Mouse (Mus musculus) brain, adult 2 months (tissue): ENCODE measurements around the gene Maml2.

Experiments
- DNase-seq: peaks from one replicate; pipeline ENCODE4 v3.0.0; 2011; ENCODE audit warnings: low read depth, low spot score

Gene Maml2

GRCm38 (mm10) chr9:13565343-13566019, 267.7 kb downstream of the Maml2 start:
- DNase-seq = no peak

DNA sequence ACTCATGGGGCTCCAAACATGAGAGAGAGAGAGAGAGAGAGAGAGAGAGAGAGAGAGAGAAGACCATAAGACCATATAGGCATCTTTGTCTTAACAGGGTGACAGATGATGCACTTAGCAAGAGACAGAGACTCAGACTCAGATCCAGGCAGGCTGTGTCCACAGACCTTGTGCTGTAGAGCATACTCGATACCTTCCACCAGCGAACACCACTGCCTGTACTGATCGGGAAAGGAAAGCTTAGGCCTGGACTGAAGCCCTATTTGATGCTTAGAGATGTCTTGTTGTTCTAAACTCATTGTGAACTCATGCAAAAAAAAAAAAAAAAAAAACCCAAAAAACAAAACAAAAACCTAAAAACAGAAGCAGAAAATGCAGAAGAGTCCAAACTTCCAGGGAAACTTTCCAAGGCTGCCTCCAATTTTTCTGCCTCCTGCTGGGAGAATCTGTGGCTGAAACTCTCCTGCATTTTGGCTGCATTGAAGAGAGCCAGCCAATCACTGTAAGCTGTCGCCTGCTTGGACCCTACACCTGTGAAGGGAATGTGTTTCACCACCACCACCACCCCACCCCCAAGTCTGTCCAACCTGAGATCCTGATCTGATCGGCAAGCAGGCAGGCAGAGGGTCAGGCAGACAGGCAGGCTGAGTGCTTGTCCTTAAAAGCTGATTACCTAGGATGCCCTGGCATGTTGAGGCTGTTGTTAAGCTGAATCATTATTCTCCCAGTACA, 268.6 kb downstream of the Maml2 start:
- DNase-seq = peak; percentile 64

DNA sequence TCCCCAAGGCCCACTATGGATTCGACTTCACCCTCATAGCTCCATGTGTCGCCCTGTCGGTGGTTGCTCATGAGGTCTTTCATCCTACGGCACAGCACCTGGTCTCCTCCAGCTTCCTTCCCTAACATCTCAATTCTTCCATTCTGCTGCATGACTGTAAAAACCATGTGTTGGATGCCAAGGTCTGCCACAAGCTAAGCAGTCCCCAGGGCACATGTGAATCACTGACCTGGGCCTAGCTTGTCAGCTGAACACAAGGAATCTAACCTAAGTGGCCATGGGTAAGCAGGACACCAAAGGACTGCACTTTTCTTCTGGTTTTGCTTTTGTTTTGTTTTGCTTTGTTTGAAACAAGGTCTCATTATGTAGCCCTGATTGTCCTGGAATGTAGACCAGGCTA, 271.3 kb downstream of the Maml2 start:
- DNase-seq = no peak

- DNase-seq = no peak
Measured at GRCm38 (mm10) chr9:13572847-13573246, 275.1 kb downstream of the Maml2 start.

- no peak for DNase-seq
Measured at GRCm38 (mm10) chr9:13574059-13574458, 276.3 kb downstream of the Maml2 start.

GRCm38 (mm10) chr9:13574913-13575312, 277.2 kb downstream of the Maml2 start:
- no peak for DNase-seq

GRCm38 (mm10) chr9:13577150-13577549, 279.4 kb downstream of the Maml2 start:
- DNase-seq = no peak

DNA sequence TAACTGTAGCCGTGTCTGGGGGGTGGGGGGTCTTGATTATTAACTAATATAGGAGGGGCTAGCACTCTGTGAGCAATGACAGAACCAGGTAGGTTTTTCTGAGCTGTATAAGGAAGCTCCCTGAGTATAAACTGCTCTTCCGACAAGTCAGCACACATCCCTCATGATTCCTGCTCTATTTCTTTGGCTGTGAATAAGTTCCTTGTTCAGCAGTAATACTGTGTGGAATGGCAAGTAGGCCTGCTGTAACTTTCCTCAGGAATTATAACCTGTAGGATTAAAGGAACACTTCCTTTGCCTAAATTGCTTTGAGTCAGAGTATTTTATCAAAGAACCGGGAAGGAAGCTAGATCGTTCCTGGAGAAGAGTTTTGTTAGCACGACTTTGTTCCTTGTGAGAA, 283.4 kb downstream of the Maml2 start:
- no peak for DNase-seq

- no peak for DNase-seq
Measured at GRCm38 (mm10) chr9:13583952-13584351, 286.2 kb downstream of the Maml2 start.

DNA sequence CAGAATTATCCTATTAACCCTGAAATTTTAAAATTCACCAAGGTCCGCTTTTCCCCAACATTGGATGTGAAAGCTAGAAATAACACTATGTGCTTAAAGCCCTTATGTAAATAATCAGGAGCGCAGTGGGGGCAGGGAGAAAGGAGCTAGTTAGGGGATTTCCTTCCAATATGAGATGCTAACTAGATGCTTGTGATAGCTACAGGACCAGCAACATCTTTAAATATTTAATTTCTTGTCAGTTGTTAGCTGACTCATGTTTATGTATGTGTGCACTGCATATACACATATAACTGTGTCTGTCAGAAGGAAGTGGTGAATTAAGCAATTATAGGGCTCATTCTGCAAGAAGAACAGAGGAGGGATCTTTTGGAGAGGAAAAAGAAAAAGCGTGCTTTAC, 286.7 kb downstream of the Maml2 start:
- DNase-seq = no peak

DNA sequence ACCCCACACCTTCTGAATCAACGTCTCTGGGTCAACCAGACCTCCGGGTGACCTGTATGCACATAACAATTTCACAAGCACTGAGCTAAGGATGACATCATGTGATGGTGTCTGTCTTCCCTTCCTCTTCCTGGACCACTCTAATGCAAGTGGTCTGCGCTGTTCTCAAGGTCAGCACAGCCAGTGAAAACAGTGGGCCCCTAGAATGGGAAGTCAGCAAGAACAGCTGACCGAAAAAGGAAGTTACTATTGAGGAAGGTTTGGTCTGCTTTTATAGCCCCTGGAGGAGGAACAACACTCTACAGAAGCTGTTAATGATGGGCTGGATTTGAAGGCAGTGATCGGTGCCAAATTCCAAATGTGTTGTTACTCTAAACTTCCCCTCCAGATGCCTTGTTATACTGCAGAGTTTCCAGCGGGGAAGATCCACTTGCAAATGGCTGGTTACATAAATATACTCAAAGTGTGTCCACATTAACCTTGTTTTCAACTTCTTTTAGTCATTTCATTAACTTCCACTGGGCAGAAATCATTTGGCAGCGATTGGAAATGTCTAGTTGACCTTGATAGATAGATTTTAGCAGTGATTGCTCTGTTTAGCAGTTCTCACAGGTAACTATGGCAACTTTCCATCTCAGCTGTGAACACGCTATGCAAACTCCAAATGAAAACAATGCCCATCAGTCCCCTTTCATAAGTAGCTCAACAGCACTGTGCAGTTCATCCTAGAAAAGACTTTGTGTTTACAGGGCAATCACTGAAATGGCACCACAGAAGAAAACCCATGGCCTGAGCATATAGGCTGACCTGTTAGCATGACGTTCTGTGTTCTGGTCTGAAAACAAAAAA, 289.6 kb downstream of the Maml2 start:
- DNase-seq = peak; percentile 85

GRCm38 (mm10) chr9:13588786-13589185, 291.0 kb downstream of the Maml2 start:
- no peak for DNase-seq

GRCm38 (mm10) chr9:13592701-13593100, 294.9 kb downstream of the Maml2 start:
- DNase-seq = no peak

GRCm38 (mm10) chr9:13597736-13598135, 300.0 kb downstream of the Maml2 start:
- peak; percentile 97 for DNase-seq

DNA sequence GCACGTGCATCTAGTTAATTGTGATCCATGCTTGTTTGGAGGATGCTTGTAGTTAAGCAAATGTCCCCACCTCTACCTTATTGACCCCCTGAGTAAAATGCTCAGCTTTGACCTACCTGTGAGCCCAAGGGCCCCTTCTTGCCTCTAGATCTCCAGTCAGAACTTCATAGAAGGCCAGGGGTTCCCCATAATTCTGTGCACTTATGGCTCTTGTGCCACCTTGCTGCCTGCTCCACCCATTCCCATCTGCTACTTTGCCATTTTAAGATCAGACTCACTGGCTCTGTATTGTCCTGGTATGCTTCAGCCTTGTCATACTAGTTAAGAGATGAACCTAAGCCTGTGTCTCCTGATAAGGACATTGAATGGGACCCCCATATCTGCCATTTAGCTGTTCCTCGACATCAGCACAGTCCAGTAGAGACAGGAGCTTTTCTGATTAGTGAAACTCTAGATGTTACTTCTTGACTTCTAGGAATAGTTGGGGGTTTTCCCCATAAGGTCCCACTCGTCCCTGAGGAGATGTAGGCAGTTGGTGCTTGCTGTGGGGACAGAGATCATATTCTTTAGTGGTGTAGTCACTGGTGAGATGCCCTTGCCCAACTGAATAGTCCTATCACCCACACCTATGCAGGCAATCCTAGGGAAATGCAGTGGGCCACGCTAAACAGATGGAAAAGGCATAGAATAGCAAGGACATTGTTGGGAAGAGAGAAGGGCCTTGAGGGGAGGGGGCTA, 301.0 kb downstream of the Maml2 start:
- no peak for DNase-seq

- DNase-seq = peak; percentile 54
Measured at GRCm38 (mm10) chr9:13599334-13599614, 301.5 kb downstream of the Maml2 start.

GRCm38 (mm10) chr9:13599800-13600199, 302.0 kb downstream of the Maml2 start:
- DNase-seq = no peak

DNA sequence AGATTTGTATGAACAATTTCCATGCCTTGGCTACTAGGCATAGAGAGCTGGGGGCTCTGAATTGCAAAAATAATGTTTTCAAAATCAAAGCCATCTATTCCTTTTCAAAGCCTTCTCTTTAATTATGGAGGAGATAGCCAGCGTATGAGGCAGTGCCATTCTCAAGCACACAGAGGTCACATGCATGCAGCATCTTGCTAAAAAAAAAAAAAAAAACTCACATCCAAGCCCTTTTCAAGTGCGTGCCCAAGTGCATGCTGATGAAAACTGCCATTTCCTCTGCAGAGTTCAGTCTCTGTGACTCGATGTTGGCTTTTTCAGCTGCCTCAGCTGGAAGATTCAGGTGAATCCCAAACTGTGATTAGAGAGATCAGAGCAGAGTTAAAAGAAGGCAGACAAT, 304.0 kb downstream of the Maml2 start:
- DNase-seq = no peak

DNA sequence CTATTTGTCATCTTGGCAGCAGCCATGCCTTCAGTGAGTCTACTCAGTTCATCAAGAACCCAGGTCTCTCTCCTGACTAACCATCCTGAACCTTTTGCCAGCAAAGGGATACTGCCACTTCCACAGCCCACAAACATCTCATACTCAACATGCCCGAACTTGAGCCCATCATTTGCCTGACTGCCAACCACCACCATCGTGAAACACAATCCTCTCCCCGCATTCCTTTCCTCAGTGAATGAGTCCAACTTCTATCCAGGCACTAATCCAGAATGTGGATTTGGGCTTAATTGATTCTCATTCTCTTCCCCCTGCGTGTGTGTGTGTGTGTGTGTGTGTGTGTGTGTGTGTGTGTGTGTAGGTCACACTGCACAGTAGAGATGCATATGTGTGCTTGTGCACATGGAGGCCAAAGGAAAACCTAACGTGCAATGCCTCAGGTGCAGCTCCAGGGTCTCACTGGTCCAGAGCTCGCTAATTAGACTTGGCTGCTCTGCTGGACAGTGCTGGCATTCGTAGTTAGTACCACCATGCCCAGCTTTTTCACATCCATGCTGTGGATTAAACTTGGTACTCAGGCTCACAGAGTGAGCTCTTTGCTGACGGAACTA, 305.9 kb downstream of the Maml2 start:
- no peak for DNase-seq

GRCm38 (mm10) chr9:13607609-13608185, 309.9 kb downstream of the Maml2 start:
- no peak for DNase-seq

DNA sequence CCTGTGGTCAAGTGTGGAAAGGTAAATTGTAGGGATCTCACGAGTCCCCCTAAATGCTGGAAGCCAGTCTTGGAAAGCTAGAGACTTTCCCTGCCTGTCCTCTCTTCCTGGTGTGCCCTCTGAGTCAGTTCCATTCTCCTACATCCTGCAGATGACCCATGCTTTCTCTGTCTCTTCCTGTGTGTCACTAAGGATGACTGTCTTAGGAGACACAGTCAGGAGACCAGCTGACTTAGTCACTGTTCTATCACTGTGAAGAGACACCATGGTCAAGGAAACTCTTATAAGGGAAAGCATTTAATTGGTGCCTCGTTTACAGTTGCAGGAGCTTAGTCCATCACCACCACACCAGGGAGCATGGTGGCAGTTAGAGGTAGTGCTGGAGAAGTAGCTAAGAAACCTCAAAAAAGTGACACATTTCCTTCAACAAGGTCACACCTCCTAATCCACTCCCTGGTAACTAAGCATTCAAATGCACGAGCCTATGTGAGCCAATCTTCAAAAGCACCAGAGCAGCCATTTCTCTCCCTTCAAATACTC, 310.8 kb downstream of the Maml2 start:
- no peak for DNase-seq
